Mouse (Mus musculus): ENCODE measurements around the gene Elmo3.
"Not testable (repeated sequence)": the region's sequence is repeated elsewhere in the genome, so short reads cannot be mapped to it uniquely, and the experiment has no call there.

Gene Elmo3

DNA sequence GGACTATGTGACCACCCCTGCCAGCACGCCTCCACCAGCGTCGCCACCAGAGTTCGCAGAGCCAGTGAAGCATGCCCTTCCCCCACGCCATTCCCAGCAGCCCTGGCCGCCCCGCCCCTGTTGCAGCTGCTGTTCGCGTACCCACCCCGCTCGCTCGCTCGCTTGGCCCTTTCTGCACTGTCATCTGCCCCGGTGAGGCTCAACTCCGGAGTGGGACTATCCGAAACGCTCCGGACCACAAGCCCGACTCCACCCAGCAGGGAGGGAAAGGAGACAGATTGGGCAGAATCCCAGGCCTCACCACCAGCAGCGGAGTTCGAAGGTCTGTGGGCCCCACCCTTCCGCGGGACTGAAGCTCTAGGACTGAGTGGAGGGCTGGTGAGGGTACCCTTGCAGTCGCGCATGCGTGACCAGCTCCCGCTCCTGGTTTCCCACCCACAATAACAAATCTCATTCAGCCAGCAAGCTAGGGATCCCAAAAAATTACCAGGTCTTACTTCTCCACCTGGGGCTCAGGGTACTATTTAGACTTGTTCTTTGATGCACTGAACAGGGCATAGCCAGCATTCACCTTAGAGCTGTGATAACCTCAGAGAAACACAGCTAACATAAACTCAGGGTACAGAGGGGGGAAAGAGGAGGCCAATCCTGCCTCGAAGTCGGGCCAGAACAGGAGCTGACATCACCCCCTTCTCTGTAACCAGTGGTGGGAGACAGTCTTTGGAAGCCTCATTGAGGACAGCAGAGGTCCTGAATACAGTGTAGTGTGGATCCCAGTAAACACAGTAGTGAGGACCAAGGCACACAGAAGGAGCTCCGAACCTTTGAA, 28.9 kb upstream of the Elmo3 start:
- DNase-seq (ENCODE audit: low spot score in 2 of 2) = no peak

DNA sequence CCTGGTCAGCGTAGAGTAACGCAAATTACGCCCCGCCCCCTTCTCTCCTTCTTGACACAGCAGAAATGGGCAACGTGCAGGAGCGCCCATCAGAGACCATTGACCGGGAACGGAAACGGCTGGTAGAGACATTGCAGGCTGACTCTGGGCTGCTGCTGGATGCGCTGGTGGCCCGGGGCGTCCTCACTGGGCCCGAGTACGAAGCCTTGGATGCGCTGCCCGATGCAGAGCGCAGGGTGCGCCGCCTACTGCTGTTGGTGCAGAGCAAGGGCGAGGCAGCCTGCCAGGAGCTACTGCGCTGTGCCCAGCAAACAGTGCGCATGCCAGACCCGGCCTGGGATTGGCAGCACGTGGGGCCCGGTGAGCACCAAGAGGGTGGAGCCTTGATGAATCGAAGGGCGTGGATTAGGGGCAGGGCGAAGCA, 26.5 kb upstream of the Elmo3 start:
- peak; percentile 68 to 89 for DNase-seq (ENCODE audit: low spot score in 2 of 2)

DNA sequence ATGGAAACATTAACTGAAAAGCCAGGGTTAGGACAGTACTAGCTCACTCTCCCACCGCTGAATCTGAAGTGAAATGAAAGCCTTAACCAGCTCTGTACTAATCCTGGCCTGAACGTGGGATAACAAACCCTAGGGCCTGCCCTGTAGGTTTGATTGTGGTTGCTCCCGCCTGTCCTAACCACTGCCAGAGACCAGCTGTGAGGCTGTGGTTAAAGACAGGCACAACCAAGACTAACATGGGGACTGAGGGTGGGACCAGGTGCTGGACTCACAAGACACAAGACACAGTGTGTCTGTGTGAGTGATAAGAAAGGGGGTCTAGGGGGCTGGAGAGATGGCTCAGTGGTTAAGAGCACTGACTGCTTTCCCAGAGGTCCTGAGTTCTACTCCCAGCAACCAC, 24.8 kb upstream of the Elmo3 start:
- no peak for DNase-seq (ENCODE audit: low spot score in 2 of 2)

GRCm38 (mm10) chr8:105281821-105282220, 23.6 kb upstream of the Elmo3 start:
- DNase-seq (ENCODE audit: low spot score in 2 of 2) = no peak

DNA sequence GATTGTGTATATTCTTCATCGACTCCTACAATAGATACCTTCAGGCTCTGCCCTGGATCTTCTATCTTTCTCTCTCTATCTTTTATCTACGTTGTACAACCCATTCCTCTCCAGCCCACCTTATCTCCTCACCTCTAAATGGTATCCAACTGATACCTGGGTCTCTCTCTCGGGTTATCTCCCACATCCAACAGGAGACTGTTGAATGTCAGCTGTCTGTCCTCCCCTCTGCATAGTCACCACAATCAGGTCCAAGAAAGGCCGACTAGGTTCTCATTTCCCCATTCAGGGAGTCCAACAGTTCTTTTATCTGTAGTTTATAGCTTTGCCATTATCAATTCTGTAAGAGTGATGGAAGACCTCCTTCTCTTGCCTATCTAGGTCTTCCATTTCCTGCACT, 23.2 kb upstream of the Elmo3 start:
- DNase-seq (ENCODE audit: low spot score in 2 of 2) = no peak

- DNase-seq (ENCODE audit: low spot score in 2 of 2) = peak in 1 of 2 experiments; percentile 51
Measured at GRCm38 (mm10) chr8:105283074-105283473, 22.3 kb upstream of the Elmo3 start.

DNA sequence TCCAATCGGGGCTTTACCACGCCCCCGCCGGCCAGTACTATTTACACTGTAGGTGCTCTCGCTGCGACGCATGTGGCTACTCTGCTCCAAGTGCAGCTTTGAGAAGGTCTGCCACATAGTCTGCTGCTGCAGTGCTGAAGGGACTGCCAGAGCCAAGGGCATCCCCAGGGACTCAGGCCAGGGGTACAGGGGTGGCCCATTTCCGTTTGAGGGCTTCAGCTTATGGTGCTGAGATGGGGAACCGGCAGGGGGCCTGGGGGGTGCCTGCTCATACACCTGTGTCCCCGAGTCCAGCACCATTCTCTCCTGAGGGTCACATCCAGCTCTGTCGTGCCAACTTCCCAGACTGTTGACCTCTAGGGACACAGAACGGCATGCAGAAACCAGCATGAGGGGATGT, 19.9 kb upstream of the Elmo3 start:
- DNase-seq (ENCODE audit: low spot score in 2 of 2) = no peak

DNA sequence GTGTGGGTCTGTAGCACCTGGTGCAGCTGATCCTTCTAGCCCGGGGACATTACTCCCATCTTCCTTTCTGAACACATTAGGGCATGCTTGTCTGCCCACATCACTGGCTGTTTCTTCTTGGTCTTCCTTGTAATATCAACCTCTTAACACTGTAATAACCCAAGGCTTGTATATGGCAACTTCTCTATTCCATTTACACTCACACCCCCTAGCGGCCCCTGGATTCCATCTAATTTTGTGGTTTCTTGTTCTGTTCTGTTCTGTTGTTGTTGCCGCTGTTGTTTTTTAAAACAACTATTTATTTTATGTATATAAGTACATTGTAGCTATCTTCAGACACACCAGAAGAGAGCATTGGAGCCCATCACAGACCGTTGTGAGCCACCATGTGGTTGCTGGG, 18.5 kb upstream of the Elmo3 start:
- no peak for DNase-seq (ENCODE audit: low spot score in 2 of 2)

- no peak for DNase-seq (ENCODE audit: low spot score in 2 of 2)
Measured at GRCm38 (mm10) chr8:105288231-105288630, 17.2 kb upstream of the Elmo3 start.

DNA sequence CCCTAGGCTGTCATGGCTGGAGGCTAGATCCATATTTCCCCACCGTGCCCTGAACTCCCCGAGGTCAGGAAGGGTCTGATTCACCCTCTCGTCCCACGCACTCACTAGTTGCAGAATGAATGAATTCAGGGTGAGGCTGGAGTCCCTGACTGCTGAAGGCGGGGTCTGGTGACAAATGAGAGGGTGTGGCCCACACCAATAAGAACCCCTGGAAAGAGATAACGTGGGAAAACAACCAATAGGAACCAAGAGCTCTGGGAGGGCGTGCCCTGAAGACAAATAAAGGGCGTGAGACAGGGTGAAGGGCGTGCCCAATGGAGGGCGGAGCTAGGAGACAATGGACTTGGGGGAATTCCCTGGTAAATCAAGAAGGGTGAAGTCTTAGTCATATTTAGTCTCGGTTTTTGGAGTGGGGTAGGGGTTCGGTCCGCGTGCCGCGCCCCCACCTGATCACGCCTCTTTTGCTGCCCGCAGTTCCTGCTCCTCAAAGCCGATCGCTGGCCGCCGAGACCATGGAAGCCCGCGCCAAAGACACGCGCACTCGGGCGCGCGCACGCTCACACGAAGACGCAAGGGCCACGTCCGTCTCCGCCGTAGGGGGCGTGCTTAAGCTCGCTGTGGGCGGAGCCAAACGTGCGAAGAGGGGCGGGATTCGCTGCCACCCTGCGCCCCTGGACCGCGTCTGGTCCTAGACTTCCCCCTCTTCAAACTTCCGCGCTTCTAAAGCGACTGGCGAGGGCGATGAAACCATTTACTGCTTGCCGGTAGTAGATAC, 16.3 kb upstream of the Elmo3 start:
- peak; percentile 89 to 90 for DNase-seq (ENCODE audit: low spot score in 2 of 2)

- DNase-seq (ENCODE audit: low spot score in 2 of 2) = no peak
Measured at GRCm38 (mm10) chr8:105289805-105290460, 15.5 kb upstream of the Elmo3 start, which contains the start of gene 4931428F04Rik. 4931428F04Rik (minus strand) TSS chr8:105289864.

GRCm38 (mm10) chr8:105290554-105291314, 14.7 kb upstream of the Elmo3 start:
- peak; percentile 86 to 88 for DNase-seq (ENCODE audit: low spot score in 2 of 2)

DNA sequence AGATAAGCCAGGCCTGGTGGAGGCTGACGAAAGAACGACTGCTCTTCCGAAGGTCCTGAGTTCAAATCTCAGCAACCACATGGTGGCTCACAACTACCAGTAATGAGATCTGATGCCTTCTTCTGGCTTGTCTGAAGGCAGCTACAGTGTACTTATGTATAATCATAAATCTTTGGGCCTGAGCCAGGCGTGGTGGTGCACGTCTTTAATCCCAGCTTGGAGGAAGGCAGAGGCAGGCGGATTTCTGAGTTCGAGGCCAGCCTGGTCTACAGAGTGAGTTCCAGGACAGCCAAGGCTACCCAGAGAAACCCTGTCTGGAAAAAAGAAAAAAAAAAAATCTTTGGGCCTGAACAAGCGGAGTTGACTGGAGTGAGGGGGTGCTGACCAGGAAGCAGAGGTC, 14.0 kb upstream of the Elmo3 start:
- DNase-seq (ENCODE audit: low spot score in 2 of 2) = not testable (repeated sequence)

- DNase-seq (ENCODE audit: low spot score in 2 of 2) = not testable (repeated sequence)
Measured at GRCm38 (mm10) chr8:105291802-105292201, 13.6 kb upstream of the Elmo3 start.

DNA sequence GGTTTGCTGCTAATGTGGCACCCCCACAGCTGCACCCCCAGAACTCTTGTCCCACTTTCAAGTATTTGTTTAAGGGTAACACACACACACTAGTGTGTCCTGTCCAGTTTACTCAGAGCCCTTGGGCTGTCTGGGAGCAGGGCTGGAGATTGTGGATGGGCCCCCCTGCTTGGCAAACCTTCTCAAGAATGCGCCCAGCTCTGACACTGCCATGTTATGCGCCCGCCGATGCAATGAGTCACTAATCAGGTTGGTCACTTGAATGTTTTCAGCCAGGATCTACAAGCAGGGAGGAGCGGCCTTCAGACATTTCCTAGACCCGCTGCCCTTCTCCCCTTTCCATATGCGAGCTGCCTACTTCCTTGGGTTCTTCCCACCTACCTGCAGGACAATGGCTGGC, 12.9 kb upstream of the Elmo3 start:
- no peak for DNase-seq (ENCODE audit: low spot score in 2 of 2)

DNA sequence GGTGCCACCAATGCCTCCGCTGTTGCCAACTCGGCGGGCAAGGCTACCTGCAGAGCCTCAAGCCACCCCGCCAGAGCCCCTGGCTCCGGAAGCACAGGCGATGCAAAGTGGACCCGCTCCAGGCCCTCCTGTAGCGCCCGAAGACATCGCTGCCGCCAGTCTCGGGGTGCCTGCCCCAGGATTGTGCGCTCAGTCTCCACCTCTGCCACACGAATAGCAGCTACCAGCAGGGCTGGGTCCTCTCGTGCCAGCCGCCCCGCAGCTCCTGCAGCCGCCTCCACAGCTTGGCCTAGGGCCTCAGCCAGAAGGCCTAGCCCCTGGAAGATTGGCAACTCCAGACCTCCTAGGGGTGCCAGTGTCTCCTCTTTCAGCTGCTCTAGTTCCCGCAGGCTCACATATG, 12.0 kb upstream of the Elmo3 start:
- no peak for DNase-seq (ENCODE audit: low spot score in 2 of 2)

GRCm38 (mm10) chr8:105294776-105295175, 10.6 kb upstream of the Elmo3 start:
- no peak for DNase-seq (ENCODE audit: low spot score in 2 of 2)

GRCm38 (mm10) chr8:105295256-105295655, 10.1 kb upstream of the Elmo3 start:
- DNase-seq (ENCODE audit: low spot score in 2 of 2) = no peak

DNA sequence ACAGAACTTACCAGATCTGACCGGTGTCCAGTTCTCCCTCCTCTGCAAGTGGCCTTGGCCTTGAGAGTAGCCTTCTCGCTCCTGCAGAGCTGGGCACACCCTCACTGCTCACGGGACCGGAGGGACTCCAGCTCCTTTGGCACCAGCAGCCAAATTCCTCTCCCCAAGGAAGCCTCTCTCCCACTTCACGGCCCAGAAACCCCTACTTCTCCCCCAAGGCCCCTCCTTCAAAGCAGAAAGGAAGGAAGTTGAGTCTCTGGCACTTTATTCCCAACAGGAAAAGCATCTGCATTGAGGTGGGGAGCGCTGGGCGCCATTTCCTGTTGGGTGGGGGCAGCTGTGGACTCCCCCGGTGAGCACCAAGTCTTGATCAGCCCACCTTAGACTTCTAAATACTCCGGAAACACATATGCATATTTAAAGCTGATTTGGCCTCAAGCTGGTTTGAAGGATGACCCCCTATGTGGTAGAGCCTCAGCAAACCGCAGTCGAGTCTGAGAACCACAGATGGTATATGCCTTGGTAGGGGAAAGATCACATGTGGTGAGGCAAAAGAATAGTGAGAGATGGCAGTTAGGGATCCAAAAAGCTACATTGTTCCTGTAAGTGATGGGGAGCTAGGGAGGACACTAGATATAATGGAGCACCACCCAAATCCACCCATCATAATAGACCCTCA, 9.4 kb upstream of the Elmo3 start, which contains the start of gene Exoc3l:
TSS of gene Exoc3l (minus strand) at position 207 of the 679 bp plus-strand sequence.
- no peak for DNase-seq (ENCODE audit: low spot score in 2 of 2)

- peak; percentile 83 to 92 for DNase-seq (ENCODE audit: low spot score in 2 of 2)
Measured at GRCm38 (mm10) chr8:105297511-105298192, 7.7 kb upstream of the Elmo3 start, which contains the start of gene E2f4. E2f4 (plus strand) TSS chr8:105297663.
